Mouse (Mus musculus): ENCODE results near the gene Mdm2. TPM values are rescaled to one million over a fixed set of nuclear protein-coding genes. Genes with fewer than 3 reads are reported as not detected.
"Not testable (repeated sequence)": the region's sequence is repeated elsewhere in the genome, so short reads cannot be mapped to it uniquely, and the experiment has no call there.

The Mdm2 gene
- polyA plus RNA-seq (2012; ENCODE audit: insufficient read depth, insufficient read length, low replicate concordance, missing spikeins) = not detected in 2 replicates

- WGBS = under 1% methylated on average over 52 of the region's 52 CpGs
- peak within 1 kb of the TSS; percentile 98 for H3K27ac ChIP-seq (ENCODE audit: insufficient read depth, low read depth, low read length)
- H3K4me3 ChIP-seq (ENCODE audit: insufficient read depth, low read depth, low read length) = peak within 1 kb of the TSS; percentile 85
- TF ChIP-seq CTCF (IDR thresholded peaks at IDR 0.05; ENCODE audit: insufficient read depth, low read depth, low read length) (peak; percentile 87), POLR2A (IDR thresholded peaks at IDR 0.05; ENCODE audit: insufficient read depth, low read depth, low read length) (peak; percentile 96)
- H3K4me1 ChIP-seq (ENCODE audit: control insufficient read depth, insufficient read depth, low read length) = peaks cover 4% of the 10 kb centered on the region
Measured at GRCm38 (mm10) chr10:117710604-117711141, at the start of gene Mdm2. Gene Mdm2, minus strand, starts transcription at chr10:117710758.

GRCm38 (mm10) chr10:117759844-117760630, 49.5 kb upstream of the Mdm2 start:
- TF ChIP-seq CTCF (IDR thresholded peaks at IDR 0.05; ENCODE audit: insufficient read depth, low read depth, low read length) (no peak), POLR2A (IDR thresholded peaks at IDR 0.05; ENCODE audit: insufficient read depth, low read depth, low read length) (no peak)
- 94% methylated on average over 10 of the region's 10 CpGs for WGBS
- no peak overlapping the region for H3K27ac ChIP-seq (ENCODE audit: insufficient read depth, low read depth, low read length)
- H3K4me1 ChIP-seq (ENCODE audit: control insufficient read depth, insufficient read depth, low read length) = no peaks in the 10 kb centered on the region
- H3K4me3 ChIP-seq (ENCODE audit: insufficient read depth, low read depth, low read length) = no peak overlapping the region

GRCm38 (mm10) chr10:117758749-117759727, 48.5 kb upstream of the Mdm2 start:
- TF ChIP-seq POLR2A (IDR thresholded peaks at IDR 0.05; ENCODE audit: insufficient read depth, low read depth, low read length) (no peak), CTCF (IDR thresholded peaks at IDR 0.05; ENCODE audit: insufficient read depth, low read depth, low read length) (no peak)
- H3K27ac ChIP-seq (ENCODE audit: insufficient read depth, low read depth, low read length) = no peak overlapping the region
- WGBS = 87% methylated on average over 18 of the region's 18 CpGs
- no peaks in the 10 kb centered on the region for H3K4me1 ChIP-seq (ENCODE audit: control insufficient read depth, insufficient read depth, low read length)
- no peak overlapping the region for H3K4me3 ChIP-seq (ENCODE audit: insufficient read depth, low read depth, low read length)

- not testable (repeated sequence) for H3K27ac ChIP-seq (ENCODE audit: insufficient read depth, low read depth, low read length); H3K4me1 ChIP-seq (ENCODE audit: control insufficient read depth, insufficient read depth, low read length); H3K4me3 ChIP-seq (ENCODE audit: insufficient read depth, low read depth, low read length)
- WGBS = 94% methylated on average over 3 of the region's 3 CpGs
Measured at GRCm38 (mm10) chr10:117758344-117758743, 47.8 kb upstream of the Mdm2 start.

- TF ChIP-seq POLR2A (IDR thresholded peaks at IDR 0.05; ENCODE audit: insufficient read depth, low read depth, low read length) = no peak
- no peak for TF ChIP-seq CTCF (IDR thresholded peaks at IDR 0.05; ENCODE audit: insufficient read depth, low read depth, low read length)
- no peak overlapping the region for H3K4me3 ChIP-seq (ENCODE audit: insufficient read depth, low read depth, low read length)
- H3K27ac ChIP-seq (ENCODE audit: insufficient read depth, low read depth, low read length) = no peak overlapping the region
- H3K4me1 ChIP-seq (ENCODE audit: control insufficient read depth, insufficient read depth, low read length) = no peaks in the 10 kb centered on the region
- WGBS = 97% methylated on average over 7 of the region's 7 CpGs
Measured at GRCm38 (mm10) chr10:117757796-117758342, 47.3 kb upstream of the Mdm2 start.

- Histone ChIP-seq H3K4me1 (ENCODE audit: control insufficient read depth, insufficient read depth, low read length) (no peaks in the 10 kb centered on the region), H3K4me3 (ENCODE audit: insufficient read depth, low read depth, low read length) (no peak overlapping the region), H3K27ac (ENCODE audit: insufficient read depth, low read depth, low read length) (no peak overlapping the region)
- 96% methylated on average over 1 of the region's 1 CpGs for WGBS
- TF ChIP-seq CTCF (IDR thresholded peaks at IDR 0.05; ENCODE audit: insufficient read depth, low read depth, low read length) (no peak), POLR2A (IDR thresholded peaks at IDR 0.05; ENCODE audit: insufficient read depth, low read depth, low read length) (no peak)
Measured at GRCm38 (mm10) chr10:117757259-117757658, 46.7 kb upstream of the Mdm2 start.

- TF ChIP-seq CTCF (IDR thresholded peaks at IDR 0.05; ENCODE audit: insufficient read depth, low read depth, low read length) (no peak), POLR2A (IDR thresholded peaks at IDR 0.05; ENCODE audit: insufficient read depth, low read depth, low read length) (no peak)
- WGBS = 94% methylated on average over 5 of the region's 5 CpGs
- Histone ChIP-seq H3K4me1 (ENCODE audit: control insufficient read depth, insufficient read depth, low read length) (no peaks in the 10 kb centered on the region), H3K27ac (ENCODE audit: insufficient read depth, low read depth, low read length) (no peak overlapping the region), H3K4me3 (ENCODE audit: insufficient read depth, low read depth, low read length) (no peak overlapping the region)
Measured at GRCm38 (mm10) chr10:117756784-117757183, 46.2 kb upstream of the Mdm2 start.

GRCm38 (mm10) chr10:117755799-117756467, 45.4 kb upstream of the Mdm2 start:
- Histone ChIP-seq H3K4me3 (ENCODE audit: insufficient read depth, low read depth, low read length) (no peak overlapping the region), H3K4me1 (ENCODE audit: control insufficient read depth, insufficient read depth, low read length) (no peaks in the 10 kb centered on the region), H3K27ac (ENCODE audit: insufficient read depth, low read depth, low read length) (no peak overlapping the region)
- no peak for TF ChIP-seq POLR2A (IDR thresholded peaks at IDR 0.05; ENCODE audit: insufficient read depth, low read depth, low read length)
- no peak for TF ChIP-seq CTCF (IDR thresholded peaks at IDR 0.05; ENCODE audit: insufficient read depth, low read depth, low read length)
- WGBS = 93% methylated on average over 11 of the region's 11 CpGs

Data from olfactory bulb, adult 2 months (tissue).